12 mouse cellular contexts compared by ENCODE assay signal in the genomic region with DNA sequence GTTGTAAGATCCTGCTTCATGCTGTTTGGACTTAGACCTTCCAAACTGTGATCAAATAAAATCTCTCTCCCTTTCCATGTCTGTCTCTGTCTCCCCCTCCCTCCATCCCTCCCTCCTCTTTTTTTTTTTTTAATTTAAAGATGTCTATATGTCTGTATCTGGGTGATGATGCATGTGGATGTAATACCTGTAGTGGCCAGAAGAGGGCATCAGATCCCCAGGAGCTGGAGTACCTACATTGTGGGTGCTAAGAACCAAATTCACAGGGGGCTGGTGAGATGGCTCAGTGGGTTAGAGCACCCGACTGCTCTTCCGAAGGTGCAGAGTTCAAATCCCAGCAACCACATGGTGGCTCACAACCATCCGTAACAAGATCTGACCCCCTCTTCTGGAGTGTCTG. TPM values are rescaled to one million over a fixed set of nuclear protein-coding genes. Genes with fewer than 3 reads are reported as not detected.
DNase-seq lines count a peak whose midpoint lies in the region; ATAC-seq and TF ChIP-seq lines count a peak whose summit lies in the region.
"Not testable (repeated sequence)": the region's sequence is repeated elsewhere in the genome, so short reads cannot be mapped to it uniquely, and the experiment has no call there.
"Had no signal": no experiment of that assay in that cellular context is flagged by ENCODE, and none has a peak within 500 bp of the region (broad histone marks: within the 10 kb centered on the region; RNA-seq: fewer than 3 reads in every experiment).

No protein-coding gene starts in this region.

- H3K27ac ChIP-seq in liver, embryonic 13.5 days; thymus, adult 2 months (ENCODE audit: control insufficient read depth, insufficient read depth, low read length): not testable (repeated sequence)

- DNase-seq in ZHBTc4 (ENCODE audit: low read depth, low spot score) = peak; percentile 76
- DNase-seq in cerebellum, postnatal 14 days = peak; percentile 22 to 42
- peak; percentile 61 for DNase-seq in induced T-regulatory cell, adult 2 months (ENCODE audit: low read depth)
- DNase-seq in liver, embryonic 13.5 days = peak; percentile 21
- peak; percentile 35 for DNase-seq in mesoderm, embryonic 11.5 days (ENCODE audit: low read depth, low spot score)
- DNase-seq in thymus, adult 2 months = peak; percentile 32

- not testable (repeated sequence) for TF ChIP-seq POLR2A in thymus, adult 2 months (IDR thresholded peaks at IDR 0.05; ENCODE audit: control insufficient read depth, extremely low read depth, insufficient read depth, low read length, poor library complexity)

- peaks cover 29% of the 10 kb centered on the region for H3K4me1 ChIP-seq in E14TG2a.4 (replicated peaks; ENCODE audit: low read depth, low read length)
- not testable (repeated sequence) for H3K4me1 ChIP-seq in liver, embryonic 13.5 days (replicated peaks); thymus, adult 2 months (replicated peaks; ENCODE audit: control insufficient read depth, insufficient read depth, low read length)

- not testable (repeated sequence) for H3K4me3 ChIP-seq in E14TG2a.4 (replicated peaks; ENCODE audit: low read length); liver, embryonic 13.5 days (replicated peaks); thymus, adult 2 months (ENCODE audit: control insufficient read depth, insufficient read depth, low read length)

- 88% methylated on average over 3 of the region's 3 CpGs for WGBS in liver, embryonic 13.5 days (ENCODE audit: insufficient replicate concordance)
- 95% methylated on average over 3 of the region's 3 CpGs for WGBS in thymus, adult 2 months

- not testable (repeated sequence) for H3K4me2 ChIP-seq in liver, embryonic 13.5 days

- ATAC-seq in liver, embryonic 13.5 days (ENCODE audit: low read depth) = not testable (repeated sequence)

- not testable (repeated sequence) for H3K9ac ChIP-seq in liver, embryonic 13.5 days

- H3K27me3 ChIP-seq in E14TG2a.4 (ENCODE audit: insufficient read depth, low read length); liver, embryonic 13.5 days; thymus, adult 2 months (ENCODE audit: control insufficient read depth, insufficient read depth, low read length): not testable (repeated sequence)

- H3K9me3 ChIP-seq in E14TG2a.4 (ENCODE audit: low read length); liver, embryonic 13.5 days (replicated peaks): not testable (repeated sequence)

- not testable (repeated sequence) for H3K36me3 ChIP-seq in E14TG2a.4 (ENCODE audit: insufficient read depth, low read length); liver, embryonic 13.5 days; thymus, adult 2 months (ENCODE audit: control insufficient read depth, insufficient read depth, low read length)

- peak; percentile 81 for TF ChIP-seq CTCF in E14TG2a.4 (conservative IDR thresholded peaks at IDR 0.05; ENCODE audit: low read length)
- not testable (repeated sequence) for TF ChIP-seq CTCF in thymus, adult 2 months (IDR thresholded peaks at IDR 0.05; ENCODE audit: borderline replicate concordance, control insufficient read depth, extremely low read depth, insufficient read depth, low read length, poor library complexity)

RNA-seq across cellular contexts. Expression of a gene that starts 30.0 kb away (rescaled TPM):
- polyA plus RNA-seq in liver, embryonic 13.5 days (2015; fragmentation: Nextera tagmentation; extraction: Ambion mirVana) = not detected in 2 replicates
- polyA plus RNA-seq in thymus, adult 2 months (2012; rRNA removed) = 0.70 and 0.74 TPM in 2 replicates
- polyA plus RNA-seq: erythroblast, embryonic 14.5 days; heart, embryonic 15.5 days; intestine, embryonic 15.5 days; Patski; spleen, adult 2 months had no signal

Comparison
In these comparisons a context has a peak if more than half of its experiments do, and no peak if none do; other contexts are left out.
1. DNase-seq: peak in every context shown above with its lines; median percentile 76 in ZHBTc4; 61 in induced T-regulatory cell, adult 2 months; 35 in mesoderm, embryonic 11.5 days; 32 in cerebellum, postnatal 14 days; 32 in thymus, adult 2 months; 21 in liver, embryonic 13.5 days.